ENCODE assay signal across 8 mouse cellular contexts in the genomic region with DNA sequence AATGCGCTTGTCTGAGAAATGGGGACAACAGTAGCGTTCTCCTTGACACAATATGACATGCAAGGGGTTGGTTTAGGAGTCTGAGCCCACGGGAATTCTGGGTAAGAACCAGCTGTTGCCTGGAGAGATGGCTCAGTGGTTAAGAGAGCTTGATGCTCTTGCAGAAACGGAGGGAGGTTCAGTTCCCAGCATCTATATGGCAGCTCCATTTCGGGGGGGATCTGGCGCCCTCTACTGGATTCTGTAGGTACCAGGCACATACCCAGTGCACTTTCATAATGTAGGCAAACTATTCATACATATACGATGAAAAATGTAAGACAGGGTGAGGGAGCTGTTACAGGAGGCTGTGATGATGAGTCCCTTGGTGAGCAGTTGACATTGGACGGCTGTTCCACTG.
DNase-seq lines count a peak whose midpoint lies in the region; ATAC-seq and TF ChIP-seq lines count a peak whose summit lies in the region.

No protein-coding gene starts in this region.

- peak; percentile 64 for DNase-seq in forebrain, embryonic 11.5 days (ENCODE audit: low spot score)
- peak; percentile 77 to 81 for DNase-seq in B cell, adult 2 months
- peak; percentile 65 for DNase-seq in adrenal gland, postnatal 25 days
- DNase-seq in embryo, embryonic 9.5 days (ENCODE audit: extremely low spot score), result peak; percentile 55
- peak; percentile 55 for DNase-seq in kidney, adult 9 months
- DNase-seq in lung, adult 2 months, result peak; percentile 46
- peak; percentile 55 to 67 for DNase-seq in right cerebral cortex, adult 2 months (ENCODE audit: low spot score in 2 of 2)

- TF ChIP-seq CTCF in lung, adult 2 months (IDR thresholded peaks at IDR 0.05; ENCODE audit: insufficient read depth, low read length), result peak; percentile 64

- H3K27ac ChIP-seq in forebrain, embryonic 11.5 days (ENCODE audit: low read depth, low read length), result no peak overlapping the region
- no peak overlapping the region for H3K27ac ChIP-seq in forebrain, embryonic 12.5 days

- no peaks in the 10 kb centered on the region for H3K36me3 ChIP-seq in forebrain, embryonic 11.5 days (ENCODE audit: control insufficient read depth, insufficient read depth, low read length)
- H3K36me3 ChIP-seq in forebrain, embryonic 12.5 days (replicated peaks), result no peaks in the 10 kb centered on the region

- no peaks in the 10 kb centered on the region for H3K9me3 ChIP-seq in forebrain, embryonic 11.5 days (ENCODE audit: control insufficient read depth, low read length)
- H3K9me3 ChIP-seq in forebrain, embryonic 12.5 days, result no peaks in the 10 kb centered on the region

- no peaks in the 10 kb centered on the region for H3K4me1 ChIP-seq in forebrain, embryonic 11.5 days (replicated peaks; ENCODE audit: control insufficient read depth, insufficient read depth, low read length)
- no peaks in the 10 kb centered on the region for H3K4me1 ChIP-seq in forebrain, embryonic 12.5 days
- H3K4me1 ChIP-seq in lung, adult 2 months (ENCODE audit: control insufficient read depth, insufficient read depth, low read length), result no peaks in the 10 kb centered on the region

- no peak overlapping the region for H3K4me3 ChIP-seq in forebrain, embryonic 11.5 days (ENCODE audit: low read depth, low read length)
- H3K4me3 ChIP-seq in forebrain, embryonic 12.5 days (replicated peaks), result no peak overlapping the region
- H3K4me3 ChIP-seq in lung, adult 2 months (replicated peaks; ENCODE audit: extremely low read depth, low read depth, low read length), result no peak overlapping the region

- TF ChIP-seq POLR2A in lung, adult 2 months (IDR thresholded peaks at IDR 0.05; ENCODE audit: borderline replicate concordance, extremely low read depth, low read depth, low read length), result no peak

- no peak overlapping the region for H3K4me2 ChIP-seq in forebrain, embryonic 11.5 days (ENCODE audit: low read depth, low read length, severe bottlenecking)
- no peak overlapping the region for H3K4me2 ChIP-seq in forebrain, embryonic 12.5 days

- WGBS in forebrain, embryonic 11.5 days, result 36% methylated on average over 8 of the region's 8 CpGs
- WGBS in forebrain, embryonic 12.5 days, result 35% methylated on average over 8 of the region's 8 CpGs
- 30% methylated on average over 8 of the region's 8 CpGs for WGBS in lung, adult 2 months

- no peaks in the 10 kb centered on the region for H3K27me3 ChIP-seq in forebrain, embryonic 11.5 days (ENCODE audit: control insufficient read depth, insufficient read depth, low read length)
- no peaks in the 10 kb centered on the region for H3K27me3 ChIP-seq in forebrain, embryonic 12.5 days

- no peak overlapping the region for H3K9ac ChIP-seq in forebrain, embryonic 11.5 days (ENCODE audit: low read length)
- no peak overlapping the region for H3K9ac ChIP-seq in forebrain, embryonic 12.5 days

- ATAC-seq in forebrain, embryonic 11.5 days (replicated peaks; ENCODE audit: low FRiP score), result no peak
- ATAC-seq in forebrain, embryonic 12.5 days (ENCODE audit: low FRiP score), result no peak
